Mouse (Mus musculus) kidney, embryonic 16.5 days (tissue): ENCODE results near the gene Nrm. TPM values are rescaled to one million over a fixed set of nuclear protein-coding genes. Genes with fewer than 3 reads are reported as not detected.
A peak's percentile ranks its signal among the peaks of the same experiment; 100 is the strongest.

Source experiments
- ATAC-seq: fragments of 200-750 bp; cut with Nextera tagmentation; 2 replicates; pipeline ENCODE4 v1.8.0; 2017; ENCODE audit warnings: moderate TSS enrichment; ENCODE audit not compliant: low FRiP score, low TSS enrichment
- H3K27ac ChIP-seq: fragments of 300-500 bp; sonication (generic); 2 replicates; pipeline ENCODE4 v1.5.1; 2014; ENCODE audit warnings: low read length
- H3K27me3 ChIP-seq: fragments of 300-500 bp; sonication (generic); 2 replicates; pipeline ENCODE4 v1.6.1; 2014; ENCODE audit warnings: low read length, control low read depth, mixed read lengths; ENCODE audit not compliant: insufficient read depth
- H3K36me3 ChIP-seq: fragments of 300-500 bp; sonication (generic); 2 replicates; pipeline ENCODE4 v1.6.1; 2014; ENCODE audit warnings: low read length, control low read depth, mixed read lengths; ENCODE audit not compliant: insufficient read depth
- H3K4me1 ChIP-seq: fragments of 300-500 bp; sonication (generic); 2 replicates; pipeline ENCODE4 v1.6.1; 2014; ENCODE audit warnings: low read length, control low read depth, mixed read lengths; ENCODE audit not compliant: insufficient read depth
- H3K4me2 ChIP-seq: fragments of 300-500 bp; sonication (generic); replicated peaks from 2 replicates; pipeline ENCODE4 v1.6.1; 2014; ENCODE audit warnings: low read depth, low read length
- H3K4me3 ChIP-seq: fragments of 300-500 bp; sonication (generic); 2 replicates; pipeline ENCODE4 v1.5.1; 2014; ENCODE audit warnings: mild to moderate bottlenecking, low read length
- H3K9ac ChIP-seq: fragments of 300-500 bp; sonication (generic); replicated peaks from 2 replicates; pipeline ENCODE4 v1.6.1; 2014; ENCODE audit warnings: low read length
- H3K9me3 ChIP-seq: fragments of 300-500 bp; sonication (generic); 2 replicates; pipeline ENCODE4 v1.6.1; 2016; ENCODE audit warnings: low read length, control low read depth
- WGBS: fragments of 180-500 bp; shearing (Covaris S2); extraction: QIAGEN DNeasy Blood & Tissue Kit; methylation state at CpG from one replicate; pipeline ENCODE4 v1.1.7; 2014; 5-methylcytosine and 5-hydroxymethylcytosine counted together
- polyA plus RNA-seq: library from polyadenylated mRNA; unstranded; fragments of >200 nt; fragmentation: Nextera tagmentation; extraction: Ambion mirVana; gene quantifications from 2 replicates; pipeline ENCODE4 v1.2.1, GENCODE M21; 2015

The Nrm gene
- polyA plus RNA-seq, 1 experiment from 2014 or later = 63.3 TPM

GRCm38 (mm10) chr17:35897644-35898573 is 36.8 kb downstream of the Nrm start:
- WGBS = 41% methylated on average over 23 of the region's 23 CpGs
- Histone ChIP-seq H3K4me3 (peak overlapping the region; percentile 65), H3K36me3 (peaks cover 28% of the 10 kb centered on the region), H3K4me2 (peak overlapping the region; percentile 46), H3K9me3 (no peaks in the 10 kb centered on the region), H3K27me3 (no peaks in the 10 kb centered on the region), H3K9ac (peak overlapping the region; percentile 58), H3K27ac (peak overlapping the region; percentile 44), H3K4me1 (peaks cover 21% of the 10 kb centered on the region)
- ATAC-seq = peak; percentile 43

DNA sequence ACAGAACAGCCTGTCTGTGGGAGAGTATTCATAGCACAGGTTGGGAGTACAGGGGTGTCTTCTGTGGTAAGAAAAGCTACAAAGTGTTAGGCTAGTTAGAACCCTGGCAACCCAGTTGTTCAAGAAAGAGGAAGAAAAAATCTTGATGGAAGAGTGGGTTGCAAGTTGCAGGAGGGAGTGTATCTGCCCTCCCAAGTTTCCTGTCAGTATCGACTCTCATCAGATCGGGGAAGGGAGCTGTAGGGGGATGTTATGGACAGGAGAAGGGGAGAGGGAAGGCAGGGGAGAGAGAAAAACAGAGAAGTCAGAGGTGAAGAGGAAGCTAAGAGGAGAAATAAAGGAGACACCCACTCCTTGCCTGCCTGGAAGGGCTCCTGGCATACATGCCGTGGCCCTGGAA is 39.5 kb downstream of the Nrm start:
- no peak for ATAC-seq
- no peaks in the 10 kb centered on the region for H3K27me3 ChIP-seq
- H3K4me2 ChIP-seq = no peak overlapping the region
- peaks cover 29% of the 10 kb centered on the region for H3K36me3 ChIP-seq
- WGBS = 89% methylated on average over 3 of the region's 3 CpGs
- H3K9ac ChIP-seq = no peak overlapping the region
- H3K9me3 ChIP-seq = no peaks in the 10 kb centered on the region
- peaks cover 16% of the 10 kb centered on the region for H3K4me1 ChIP-seq
- no peak overlapping the region for H3K27ac ChIP-seq
- no peak overlapping the region for H3K4me3 ChIP-seq

GRCm38 (mm10) chr17:35903343-35903991 is 42.3 kb downstream of the Nrm start:
- no peak overlapping the region for H3K4me2 ChIP-seq
- no peak for ATAC-seq
- no peak overlapping the region for H3K4me3 ChIP-seq
- no peaks in the 10 kb centered on the region for H3K27me3 ChIP-seq
- H3K4me1 ChIP-seq = peaks cover under 1% of the 10 kb centered on the region; the same call in 1 of the 2 replicates
- H3K9ac ChIP-seq = peak overlapping the region; percentile 27
- no peaks in the 10 kb centered on the region for H3K9me3 ChIP-seq
- H3K27ac ChIP-seq = no peak overlapping the region
- WGBS = 82% methylated on average over 9 of the region's 9 CpGs
- peaks cover 39% of the 10 kb centered on the region for H3K36me3 ChIP-seq

DNA sequence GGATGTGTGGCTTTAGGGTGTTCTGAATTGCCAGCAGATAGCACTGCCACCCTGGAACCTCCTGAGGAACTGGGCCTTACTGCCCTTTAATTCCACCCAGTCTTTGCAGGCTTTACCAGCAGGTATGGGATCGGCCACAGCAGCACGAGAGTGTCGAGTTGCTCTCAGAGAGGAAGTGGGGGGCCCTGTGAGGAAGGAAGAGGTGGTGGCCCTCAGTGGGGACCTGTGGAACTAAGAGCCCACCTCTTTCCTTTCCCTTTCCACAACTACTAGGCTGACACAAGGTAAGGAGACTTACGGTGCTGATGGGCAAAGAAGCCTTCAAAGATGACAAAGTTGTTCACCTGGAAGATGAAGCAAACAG is 42.9 kb downstream of the Nrm start:
- no peak overlapping the region for H3K4me3 ChIP-seq
- peaks cover 39% of the 10 kb centered on the region for H3K36me3 ChIP-seq
- H3K4me2 ChIP-seq = no peak overlapping the region
- H3K9me3 ChIP-seq = no peaks in the 10 kb centered on the region
- no peak for ATAC-seq
- no peaks in the 10 kb centered on the region for H3K27me3 ChIP-seq
- peaks cover 6% of the 10 kb centered on the region for H3K4me1 ChIP-seq
- peak overlapping the region; percentile 27; the same call in 1 of the 2 replicates for H3K9ac ChIP-seq
- no peak overlapping the region for H3K27ac ChIP-seq
- 65% methylated on average over 4 of the region's 4 CpGs for WGBS

- no peak overlapping the region for H3K4me3 ChIP-seq
- no peak overlapping the region for H3K4me2 ChIP-seq
- H3K27ac ChIP-seq = no peak overlapping the region
- ATAC-seq = no peak
- H3K27me3 ChIP-seq = no peaks in the 10 kb centered on the region
- 100% methylated on average over 1 of the region's 1 CpGs for WGBS
- peaks cover 32% of the 10 kb centered on the region for H3K36me3 ChIP-seq
- H3K4me1 ChIP-seq = peaks cover 13% of the 10 kb centered on the region
- no peak overlapping the region for H3K9ac ChIP-seq
- H3K9me3 ChIP-seq = no peaks in the 10 kb centered on the region
These were observed 44.5 kb downstream of the Nrm start for GRCm38 (mm10) chr17:35905587-35905986.

- H3K27ac ChIP-seq = no peak overlapping the region
- H3K9me3 ChIP-seq = no peaks in the 10 kb centered on the region
These were observed 46.5 kb downstream of the Nrm start for GRCm38 (mm10) chr17:35907609-35908008.

GRCm38 (mm10) chr17:35909186-35909918 is 48.2 kb downstream of the Nrm start:
- H3K4me2 ChIP-seq = peak overlapping the region; percentile 83
- peak overlapping the region; percentile 82; the same call in 1 of the 2 replicates for H3K27ac ChIP-seq
- H3K4me1 ChIP-seq = peaks cover 13% of the 10 kb centered on the region
- WGBS = 17% methylated on average over 20 of the region's 20 CpGs
- H3K9me3 ChIP-seq = no peaks in the 10 kb centered on the region
- peak overlapping the region; percentile 73 for H3K4me3 ChIP-seq
- peak overlapping the region; percentile 73 for H3K9ac ChIP-seq
- H3K36me3 ChIP-seq = peaks cover 32% of the 10 kb centered on the region
- ATAC-seq = peak; percentile 55
- no peaks in the 10 kb centered on the region for H3K27me3 ChIP-seq

More at GRCm38 (mm10) chr17:35907609-35908008, 46.5 kb downstream of the Nrm start:
- no peak overlapping the region for H3K9ac ChIP-seq
- H3K4me1 ChIP-seq = peaks cover 13% of the 10 kb centered on the region
- H3K4me3 ChIP-seq = no peak overlapping the region
- H3K27me3 ChIP-seq = no peaks in the 10 kb centered on the region
- H3K36me3 ChIP-seq = peaks cover 31% of the 10 kb centered on the region
- 74% methylated on average over 2 of the region's 2 CpGs for WGBS
- ATAC-seq = no peak
- no peak overlapping the region for H3K4me2 ChIP-seq

DNA sequence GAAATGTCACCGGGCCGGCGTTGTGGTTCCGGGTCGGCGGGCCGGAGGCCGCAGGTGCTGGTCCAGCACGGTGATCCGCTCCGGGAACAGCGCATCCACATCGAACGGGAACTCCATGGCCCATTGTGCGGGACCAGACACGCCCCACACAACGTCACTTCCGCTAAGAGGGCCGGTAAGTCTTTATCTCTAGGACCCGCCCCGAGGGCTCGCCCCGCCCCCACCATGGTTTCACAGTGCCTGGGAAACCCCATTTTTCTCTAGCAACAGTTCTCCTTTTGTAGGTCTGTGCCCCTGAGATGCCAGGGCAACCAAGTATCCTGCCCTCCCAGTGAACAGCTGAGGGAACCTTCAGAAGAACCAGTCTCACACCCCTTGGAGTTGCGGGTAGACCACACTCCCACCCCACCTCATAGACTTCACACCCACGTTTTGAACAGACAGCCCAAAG is 48.8 kb downstream of the Nrm start, which contains the start of gene Atat1:
Gene Atat1 (minus strand): TSS at position 157 of the 451 bp plus-strand sequence.
- H3K36me3 ChIP-seq = peaks cover 32% of the 10 kb centered on the region
- H3K4me2 ChIP-seq = peak within 1 kb of the TSS; percentile 83
- ATAC-seq = peak; percentile 92

DNA sequence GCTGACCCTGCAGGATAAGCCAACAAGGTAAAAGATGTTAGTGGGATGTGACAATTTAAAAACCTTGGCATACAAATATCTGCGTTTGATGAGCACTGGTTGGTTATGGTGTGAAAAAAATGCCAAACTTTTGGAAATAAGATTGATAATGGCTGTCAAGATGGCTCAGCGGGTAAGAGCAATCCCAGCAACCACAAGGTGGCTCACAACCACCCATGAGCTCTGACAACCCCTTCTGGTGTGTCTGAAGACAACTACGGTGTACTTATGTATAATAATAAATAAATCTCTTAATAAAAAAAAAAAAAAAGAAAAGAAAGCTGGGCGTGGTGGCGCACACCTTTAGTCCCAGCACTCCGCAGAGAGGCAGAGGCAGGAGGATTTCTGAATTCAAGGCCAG is 53.9 kb downstream of the Nrm start:
- no peak overlapping the region for H3K9ac ChIP-seq
- H3K27me3 ChIP-seq = no peaks in the 10 kb centered on the region
- H3K36me3 ChIP-seq = peaks cover 18% of the 10 kb centered on the region; the same call in 1 of the 2 replicates
- no peak for ATAC-seq
- 83% methylated on average over 6 of the region's 6 CpGs for WGBS
- no peak overlapping the region for H3K27ac ChIP-seq
- H3K4me1 ChIP-seq = peaks cover 20% of the 10 kb centered on the region
- peak overlapping the region; percentile 85 for H3K4me3 ChIP-seq
- H3K9me3 ChIP-seq = no peaks in the 10 kb centered on the region
- H3K4me2 ChIP-seq = peak overlapping the region; percentile 75

More for the DNA sequence above, 48.8 kb downstream of the Nrm start, which contains the start of gene Atat1:
- H3K27me3 ChIP-seq = no peaks in the 10 kb centered on the region
- H3K9ac ChIP-seq = peak within 1 kb of the TSS; percentile 73
- WGBS = 3% methylated on average over 25 of the region's 25 CpGs
- peak within 1 kb of the TSS; percentile 73 for H3K4me3 ChIP-seq
- H3K27ac ChIP-seq = peak within 1 kb of the TSS; percentile 82
- H3K4me1 ChIP-seq = peaks cover 15% of the 10 kb centered on the region
- no peaks in the 10 kb centered on the region for H3K9me3 ChIP-seq
